Mouse (Mus musculus) spleen, postnatal 10 days (tissue): ENCODE data around the gene Dll3.

ENCODE experiments used
- DNase-seq, 2 experiments: peaks; one replicate each; pipeline ENCODE4 v3.0.0; 2021 to 2022; ENCODE audit warnings: low spot score in 2 of 2

Dll3 gene

DNA sequence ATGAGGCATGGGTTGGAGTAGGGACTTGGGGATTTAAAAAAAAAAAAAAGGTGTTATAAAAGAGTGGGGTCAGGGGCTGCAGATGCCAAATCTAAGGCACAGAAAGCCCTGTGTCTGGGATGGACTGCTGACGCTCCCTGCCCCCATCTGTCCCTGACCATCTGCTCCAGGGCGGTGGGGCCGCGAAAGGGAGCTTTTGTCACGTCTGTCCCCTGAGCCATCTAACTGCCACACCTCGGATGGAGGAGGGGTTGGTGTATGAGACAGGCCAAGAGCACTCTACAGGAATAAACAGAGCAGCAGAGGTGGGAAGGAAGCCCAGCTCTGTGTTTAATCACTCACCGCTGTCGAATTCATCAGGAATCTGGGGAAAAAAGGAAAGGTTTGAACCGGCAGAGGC is 7.7 kb upstream of the Dll3 start:
- DNase-seq = no peak

DNA sequence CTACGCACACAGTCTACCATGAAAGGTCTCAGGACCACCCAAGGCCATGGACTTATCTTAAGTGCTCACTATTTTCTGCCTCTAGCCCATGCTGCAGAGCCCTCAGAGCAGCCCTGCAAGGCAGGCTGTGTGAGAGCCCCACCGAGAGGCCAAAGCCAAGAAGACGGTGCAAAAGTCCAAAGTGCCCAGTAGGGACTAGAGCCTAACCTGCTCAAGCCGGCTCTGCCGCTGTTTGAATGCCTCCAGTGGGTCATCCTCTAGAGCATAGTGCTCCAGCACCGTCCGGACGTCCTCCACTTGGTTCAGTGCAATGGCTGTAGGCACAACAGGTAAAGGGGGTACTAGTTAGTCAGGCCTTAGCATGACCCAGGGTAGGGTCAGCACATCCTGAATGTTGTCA is 4.2 kb upstream of the Dll3 start:
- no peak for DNase-seq

DNA sequence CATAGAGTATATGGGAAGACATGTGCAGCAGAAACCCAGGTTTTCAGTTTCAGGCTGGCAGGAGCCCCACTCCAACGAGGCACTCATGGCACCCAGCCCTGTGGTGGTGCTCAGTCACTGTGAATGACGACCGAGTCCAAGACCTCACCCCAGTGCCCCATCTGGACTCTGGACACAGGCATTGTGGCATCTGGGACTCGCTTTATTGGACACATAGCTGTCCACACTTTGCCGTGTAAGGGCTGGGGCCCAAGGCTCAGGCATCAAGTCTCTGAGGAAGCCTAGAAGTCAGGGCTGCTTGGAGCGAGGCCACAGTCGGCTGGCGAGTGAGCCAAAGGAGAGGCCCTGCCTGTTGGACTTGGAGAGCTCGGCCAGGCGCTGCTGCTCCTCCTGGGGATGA is 3.6 kb upstream of the Dll3 start:
- DNase-seq = no peak

GRCm38 (mm10) chr7:28298837-28299625 is 3.0 kb downstream of the Dll3 start:
- peak in 1 of 2 experiments; percentile 43 for DNase-seq

- DNase-seq = peak in 1 of 2 experiments; percentile 54
Measured at GRCm38 (mm10) chr7:28294481-28294880, 7.6 kb downstream of the Dll3 start.

DNA sequence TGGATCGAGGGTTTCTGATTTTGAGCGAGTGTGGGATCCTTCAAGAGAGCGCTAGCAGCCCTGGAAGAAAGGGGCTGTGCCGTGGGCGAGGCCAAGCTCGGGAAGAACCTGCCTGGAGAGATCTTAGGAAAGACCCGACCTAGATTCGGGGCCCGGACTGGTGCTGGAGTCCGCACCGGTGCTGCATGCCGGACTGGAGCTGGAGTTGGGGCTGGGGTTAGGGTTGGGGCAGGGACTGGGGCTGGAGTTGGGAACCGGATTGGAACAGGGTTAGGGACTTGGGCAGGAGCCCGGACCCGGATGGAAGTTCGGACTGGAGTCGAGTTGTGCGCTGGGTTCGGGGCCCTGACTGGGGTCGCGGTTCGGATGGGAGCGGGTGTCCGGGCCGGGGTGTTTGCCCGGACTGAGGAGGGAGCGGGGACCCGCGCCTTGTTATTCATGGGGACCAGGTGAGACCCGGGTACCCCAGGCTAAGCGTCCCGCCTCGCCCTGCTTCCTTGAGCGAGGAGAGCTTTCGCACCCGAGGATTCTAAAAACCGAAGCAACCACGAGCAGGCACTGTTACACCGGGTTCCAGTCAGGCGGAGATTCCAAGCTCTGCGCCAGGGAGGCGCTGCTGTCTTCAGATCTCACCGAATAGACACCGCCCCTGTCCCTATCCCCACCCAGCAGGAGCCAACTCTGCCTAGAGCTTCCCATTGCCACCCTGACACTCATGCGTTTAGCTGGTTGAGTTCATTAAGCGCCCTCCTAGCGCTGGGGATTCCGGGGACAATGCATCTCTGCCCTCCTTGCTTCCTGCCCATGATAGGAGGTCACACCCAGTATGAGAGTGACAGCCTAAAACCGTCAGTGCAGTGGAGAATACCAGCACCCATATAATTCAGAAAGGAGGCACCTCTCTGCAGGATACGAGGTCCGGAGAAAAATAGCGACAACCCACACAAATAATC is 11.1 kb downstream of the Dll3 start, which contains the start of gene Selenov:
Gene Selenov (minus strand): TSS at position 549 of the 953 bp plus-strand sequence.
- no peak for DNase-seq

DNA sequence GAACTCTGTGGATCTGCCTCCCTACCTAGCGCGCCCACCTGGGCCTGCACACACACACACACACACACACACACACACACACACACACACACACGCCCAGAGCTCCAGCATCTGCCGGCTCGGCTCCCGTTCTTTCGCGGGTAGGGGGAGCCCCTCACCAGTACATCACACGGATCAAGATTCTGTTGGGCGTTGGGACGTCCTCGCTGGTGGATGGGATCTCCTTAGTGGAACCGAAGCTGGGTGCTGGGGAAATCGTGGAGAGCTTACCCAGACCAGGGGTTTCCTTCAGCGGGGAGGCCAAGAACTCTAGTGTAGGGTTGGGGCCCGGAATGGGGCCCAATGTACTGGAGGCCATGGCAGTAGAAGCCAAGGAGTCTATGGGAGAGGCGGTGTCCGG is 11.9 kb downstream of the Dll3 start:
- no peak for DNase-seq

DNA sequence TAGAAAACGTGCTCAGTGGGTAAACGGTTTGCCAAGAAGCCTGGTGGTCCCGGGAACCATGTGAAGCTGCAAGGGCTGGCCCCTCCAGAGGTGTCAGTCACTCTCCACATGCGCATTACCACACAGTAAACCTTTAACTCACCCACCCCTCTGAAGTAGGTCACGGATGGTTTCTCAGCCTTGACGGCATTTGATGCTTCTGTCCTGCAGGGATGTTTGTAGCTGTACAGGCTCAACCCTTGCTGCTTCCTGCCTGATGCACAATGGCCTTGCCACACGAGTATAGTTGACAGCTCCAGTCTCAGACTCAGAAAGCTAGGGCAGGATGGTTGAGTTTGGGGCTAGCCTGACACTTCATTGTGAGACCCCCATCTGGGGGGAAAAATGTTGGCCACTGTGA is 21.4 kb downstream of the Dll3 start:
- no peak for DNase-seq

DNA sequence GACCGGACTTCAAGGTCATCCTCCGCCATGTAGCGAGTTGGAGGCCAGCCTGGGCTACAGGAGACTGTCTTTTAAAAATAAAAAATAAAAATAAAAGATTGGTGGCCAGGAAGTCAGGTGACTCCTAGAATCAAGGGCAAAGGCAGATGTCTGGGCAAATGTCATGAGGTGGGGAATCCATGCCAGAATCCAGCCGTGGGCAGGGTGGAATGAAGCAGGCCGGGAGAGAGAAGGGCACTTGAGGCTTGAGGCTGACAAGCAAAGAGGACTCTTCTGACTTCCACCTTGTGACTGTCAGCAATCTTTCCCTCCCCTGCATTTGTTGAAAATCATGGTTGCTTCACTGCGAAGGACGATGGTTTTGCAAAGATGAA is 23.8 kb downstream of the Dll3 start:
- no peak for DNase-seq

DNA sequence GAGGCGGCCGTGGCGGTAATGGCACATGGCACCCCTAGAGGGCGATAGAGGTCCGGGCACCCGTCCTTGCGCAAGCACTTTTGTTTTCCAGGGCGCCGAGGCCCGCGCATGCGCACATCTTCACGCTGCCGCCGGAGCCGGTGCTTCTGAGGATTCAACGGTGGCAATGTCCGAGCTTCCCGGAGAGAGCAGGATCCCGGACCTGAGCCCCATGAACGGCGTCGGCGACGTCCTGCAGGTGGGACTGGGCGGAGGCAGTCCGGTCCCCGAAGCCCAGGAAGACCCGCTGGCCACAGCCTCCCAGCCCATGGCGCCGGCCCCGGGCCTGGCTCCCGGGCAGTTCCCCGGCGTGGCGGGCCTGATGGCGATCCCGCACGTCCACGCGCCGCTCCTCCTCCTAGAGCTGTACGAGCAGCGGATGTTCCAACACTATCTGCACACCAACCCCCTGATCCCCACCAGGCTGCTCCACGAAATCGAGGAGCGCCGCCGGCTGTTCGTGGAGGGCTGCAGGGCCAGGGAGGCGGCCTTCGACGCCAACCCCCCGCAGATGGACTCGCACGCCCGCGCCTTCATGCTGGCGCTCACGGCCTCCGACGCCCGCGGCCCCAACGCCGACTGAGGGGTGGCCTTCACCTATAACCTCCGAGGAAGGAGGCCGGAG is 24.3 kb downstream of the Dll3 start, which contains the start of gene Eid2b:
Gene Eid2b (plus strand): TSS at position 125 of the 664 bp plus-strand sequence.
- DNase-seq = peak; percentile 94 to 96

DNA sequence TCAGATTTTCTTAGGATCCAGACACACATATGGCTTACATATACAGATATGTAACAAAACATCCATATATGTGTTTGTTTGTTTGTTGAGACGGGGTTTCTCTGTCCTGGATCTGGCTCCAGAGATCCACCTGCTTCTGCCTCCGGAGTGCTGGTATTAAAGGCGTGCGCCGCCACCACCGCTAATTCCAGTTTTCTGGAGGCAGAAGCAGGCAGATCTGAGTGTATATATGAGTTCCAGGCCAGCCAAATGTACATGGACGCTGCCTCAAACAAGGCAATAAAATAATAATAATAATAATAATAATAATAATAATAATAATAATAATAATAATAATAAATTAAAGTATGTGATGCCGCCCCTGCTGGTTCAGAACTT is 24.8 kb downstream of the Dll3 start:
- no peak for DNase-seq

- no peak for DNase-seq
Measured at GRCm38 (mm10) chr7:28271761-28272160, 30.3 kb downstream of the Dll3 start.

GRCm38 (mm10) chr7:28269355-28269754 is 32.7 kb downstream of the Dll3 start:
- no peak for DNase-seq

DNA sequence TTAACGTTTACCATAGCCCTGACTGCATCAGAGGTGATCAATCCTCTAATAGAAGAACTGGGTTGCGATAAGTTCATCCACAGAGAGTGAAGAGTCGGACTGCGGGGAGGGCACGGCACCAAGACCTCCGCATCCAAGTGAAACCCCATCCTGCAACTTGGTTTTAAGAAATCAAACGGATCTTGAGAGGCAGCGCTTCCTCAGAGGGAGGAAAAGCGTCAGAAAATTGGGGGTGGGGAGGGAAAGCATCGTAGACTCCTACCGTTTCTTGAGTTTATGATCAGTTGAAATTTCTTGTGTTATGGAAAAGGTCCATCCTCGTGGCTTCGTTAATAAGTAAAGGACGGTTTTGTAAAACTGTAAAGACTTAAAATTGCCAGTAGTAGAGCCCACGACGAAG is 33.5 kb downstream of the Dll3 start:
- DNase-seq = no peak

DNA sequence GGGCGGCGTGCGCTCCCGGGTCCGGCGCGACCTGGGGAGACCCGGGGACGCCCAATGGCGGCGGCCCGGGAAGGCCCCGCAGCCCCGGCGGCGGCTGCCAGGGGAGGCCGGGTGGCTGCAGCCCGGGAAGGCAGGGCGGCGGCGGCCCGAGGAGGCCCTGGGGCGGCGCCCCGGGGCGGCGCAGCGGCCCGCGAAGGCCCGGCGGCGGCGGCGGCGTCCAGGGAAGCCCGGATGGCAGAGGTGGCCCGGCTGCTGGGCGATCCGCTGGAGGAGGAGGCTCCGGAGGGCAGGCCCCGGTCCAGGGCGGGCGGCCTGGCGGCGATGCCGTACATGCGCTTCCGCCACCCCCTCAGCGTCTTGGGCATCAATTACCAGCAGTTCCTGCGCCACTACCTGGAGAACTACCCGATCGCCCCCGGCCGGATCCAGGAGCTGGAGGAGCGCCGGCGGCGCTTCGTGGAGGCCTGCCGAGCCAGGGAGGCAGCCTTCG is 34.0 kb downstream of the Dll3 start:
- DNase-seq = peak; percentile 20 to 40

GRCm38 (mm10) chr7:28267129-28268041 is 34.7 kb downstream of the Dll3 start, which contains the start of gene Eid2:
Gene Eid2 (plus strand): TSS chr7:28267881.
- DNase-seq = peak; percentile 16 to 58

GRCm38 (mm10) chr7:28265391-28265790 is 36.6 kb downstream of the Dll3 start:
- DNase-seq = no peak

DNA sequence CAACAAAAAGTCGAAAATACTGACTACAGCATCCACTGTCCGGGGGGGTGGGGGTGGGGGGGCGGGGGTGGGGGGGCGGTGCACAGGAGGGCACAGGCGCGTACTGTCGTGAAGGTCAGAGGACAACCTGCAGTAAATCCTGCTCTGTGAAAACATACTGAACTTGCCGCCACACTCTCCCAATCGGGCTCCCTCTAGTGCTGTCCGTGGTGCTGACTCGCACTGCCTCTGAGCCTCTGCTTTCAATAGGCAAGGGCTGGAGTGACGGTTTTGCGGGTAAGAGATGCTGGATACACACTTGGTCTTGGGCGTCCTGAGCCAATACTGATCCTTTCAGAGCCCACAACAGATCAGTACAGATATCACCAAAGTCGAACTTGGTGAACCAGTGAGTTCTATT is 38.3 kb downstream of the Dll3 start:
- DNase-seq = peak; percentile 28 to 81

DNA sequence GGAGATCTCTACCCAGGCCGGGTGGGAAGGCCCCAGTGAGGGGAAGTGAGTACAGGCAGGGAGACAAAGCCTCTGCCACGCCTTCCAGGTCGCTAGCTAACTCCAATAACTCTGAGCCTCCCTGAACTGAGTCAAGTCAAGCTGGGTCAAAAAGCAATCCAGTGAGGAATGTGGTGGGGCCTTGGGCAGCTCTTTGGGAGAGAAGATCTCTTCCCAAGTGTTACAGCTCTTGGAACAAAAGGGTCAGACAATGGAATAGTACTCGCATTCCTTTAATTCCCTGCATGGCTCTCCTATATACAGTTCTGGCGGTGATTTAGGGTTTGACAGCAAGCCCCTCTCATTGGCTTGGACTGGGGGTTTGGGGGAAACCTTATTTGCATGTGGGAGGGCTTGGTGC is 39.2 kb downstream of the Dll3 start:
- DNase-seq = no peak

DNA sequence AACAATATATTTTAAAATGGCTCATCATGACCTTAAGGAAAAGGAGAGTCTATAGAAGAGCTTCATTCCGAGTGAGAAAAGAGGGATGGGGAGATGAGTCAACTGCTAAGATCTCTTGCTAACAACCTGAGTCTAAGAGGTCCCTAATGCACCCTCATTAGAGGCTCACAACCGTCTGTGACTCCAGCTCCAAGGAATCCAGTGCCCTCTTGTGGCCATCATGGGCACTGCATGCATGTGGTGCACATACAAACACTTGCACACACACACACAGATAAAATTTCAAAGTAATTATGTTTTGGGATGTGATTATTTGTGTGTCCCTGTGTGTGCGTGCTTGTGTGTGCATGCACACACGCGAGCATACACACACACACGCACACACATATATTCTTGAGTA is 46.6 kb downstream of the Dll3 start:
- DNase-seq = peak in 1 of 2 experiments; percentile 37

GRCm38 (mm10) chr7:28254591-28254990 is 47.4 kb downstream of the Dll3 start:
- no peak for DNase-seq
